Mouse (Mus musculus): ENCODE measurements around the gene Trpm3.

Trpm3 gene

GRCm38 (mm10) chr19:23034933-23035332 lies 896.1 kb downstream of the Trpm3 start:
- no peak for DNase-seq (ENCODE audit: low spot score in 2 of 2)

DNA sequence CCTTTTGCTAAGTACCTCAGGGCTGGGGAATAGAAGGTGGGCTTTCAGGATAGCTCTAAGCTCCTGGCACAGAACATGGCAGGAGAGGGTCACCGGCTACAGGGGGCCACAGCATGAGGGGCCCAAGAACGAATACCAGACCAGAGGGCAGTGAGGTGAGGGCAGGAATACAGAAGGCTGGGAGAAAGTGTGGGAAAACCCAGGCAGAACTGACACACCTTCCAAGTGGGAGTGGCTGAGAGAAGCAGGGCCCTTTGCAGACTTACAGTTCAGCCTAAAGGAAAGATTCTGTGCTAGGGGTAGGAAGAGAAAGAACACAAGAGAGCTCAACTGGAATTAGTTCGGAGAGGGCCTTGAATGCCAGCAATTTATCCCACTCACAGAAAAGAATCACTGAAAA lies 896.9 kb downstream of the Trpm3 start:
- DNase-seq (ENCODE audit: low spot score in 2 of 2): no peak

DNA sequence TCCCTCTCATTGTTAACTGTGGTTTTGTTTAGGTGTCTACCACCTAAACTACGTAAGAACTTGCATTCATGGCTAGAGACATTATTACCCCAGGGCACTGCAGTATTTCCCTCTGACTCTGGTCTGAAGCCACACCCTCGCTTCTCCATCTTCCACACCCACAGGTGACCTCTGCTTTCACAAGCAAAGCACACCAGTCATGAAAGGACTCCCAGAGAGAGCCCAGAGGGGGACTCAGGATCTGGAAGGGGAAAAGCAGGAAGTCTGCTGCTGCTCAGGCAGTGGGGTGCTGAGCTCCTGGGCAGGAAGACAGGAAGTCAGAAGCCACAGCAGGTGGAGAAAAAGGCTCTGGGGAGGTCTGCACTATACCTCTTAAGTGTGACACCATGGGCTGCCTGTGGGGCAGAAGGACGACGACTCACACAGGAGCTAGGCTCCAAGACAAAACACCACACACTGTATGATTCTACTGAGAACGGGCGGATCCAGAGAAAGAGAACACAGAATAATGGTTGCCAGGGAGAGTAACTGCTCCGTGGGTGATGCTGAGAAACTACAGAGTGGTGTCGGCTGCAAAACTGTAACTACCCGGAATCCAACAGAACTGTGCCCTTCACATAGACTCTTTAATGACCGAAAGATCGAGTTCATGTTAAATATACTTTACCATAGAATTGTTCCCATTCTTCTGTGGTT lies 898.1 kb downstream of the Trpm3 start:
- peak in 1 of 2 experiments; percentile 35 for DNase-seq (ENCODE audit: low spot score in 2 of 2)

DNA sequence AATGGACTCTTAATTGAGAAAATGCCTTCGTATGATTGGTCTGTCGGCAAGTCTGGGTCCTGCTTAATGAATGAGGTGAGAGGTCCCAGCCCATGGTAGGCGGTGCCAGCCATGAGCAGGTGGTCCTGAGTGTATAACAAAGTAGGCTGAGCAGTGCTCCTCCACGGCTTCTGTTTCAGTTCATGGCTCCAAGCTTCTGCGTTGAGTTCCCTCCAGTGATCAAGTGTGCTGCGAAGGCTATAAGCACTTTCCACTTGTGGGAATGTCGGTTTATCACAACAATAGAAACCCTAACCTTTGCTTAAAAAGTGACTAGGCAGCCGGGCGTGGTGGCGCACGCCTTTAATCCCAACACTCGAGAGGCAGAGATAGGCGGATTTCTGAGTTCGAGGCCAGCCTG lies 898.7 kb downstream of the Trpm3 start:
- DNase-seq (ENCODE audit: low spot score in 2 of 2): no peak

GRCm38 (mm10) chr19:23038321-23038720 lies 899.5 kb downstream of the Trpm3 start:
- DNase-seq (ENCODE audit: low spot score in 2 of 2): no peak

- DNase-seq (ENCODE audit: low spot score in 2 of 2): no peak
Measured at GRCm38 (mm10) chr19:23041483-23042167, 902.8 kb downstream of the Trpm3 start.

- DNase-seq (ENCODE audit: low spot score in 2 of 2): no peak
Measured at GRCm38 (mm10) chr19:23042168-23042733, 903.4 kb downstream of the Trpm3 start.

GRCm38 (mm10) chr19:23043699-23044098 lies 904.9 kb downstream of the Trpm3 start:
- DNase-seq (ENCODE audit: low spot score in 2 of 2): no peak

All from right cerebral cortex, postnatal 36 days (tissue).